Mouse (Mus musculus): ENCODE measurements around the gene Flcn.
A peak's percentile ranks its signal among the peaks of the same experiment; 100 is the strongest.

GRCm38 (mm10) chr11:59839459-59840126 is 29.8 kb upstream of the Flcn start, which contains the start of gene Cops3:
- TF ChIP-seq CTCF (IDR thresholded peaks at IDR 0.05; ENCODE audit: control insufficient read depth, insufficient read depth, insufficient replicate concordance, low read depth, low read length) (0 out of 2 replicates have a peak, but pooled peaks have one; percentile 0), POLR2A (IDR thresholded peaks at IDR 0.05; ENCODE audit: control insufficient read depth, low read depth, low read length) (peak; percentile 69; the same call in 1 of the 2 replicates)
